Mouse (Mus musculus): Measurements from ENCODE around the gene Mbnl1. TPM values are rescaled to one million over a fixed set of nuclear protein-coding genes. Genes with fewer than 3 reads are reported as not detected.

The Mbnl1 gene
- polyA plus RNA-seq, 1 experiment from 2014 or later, result 46.9 TPM

DNA sequence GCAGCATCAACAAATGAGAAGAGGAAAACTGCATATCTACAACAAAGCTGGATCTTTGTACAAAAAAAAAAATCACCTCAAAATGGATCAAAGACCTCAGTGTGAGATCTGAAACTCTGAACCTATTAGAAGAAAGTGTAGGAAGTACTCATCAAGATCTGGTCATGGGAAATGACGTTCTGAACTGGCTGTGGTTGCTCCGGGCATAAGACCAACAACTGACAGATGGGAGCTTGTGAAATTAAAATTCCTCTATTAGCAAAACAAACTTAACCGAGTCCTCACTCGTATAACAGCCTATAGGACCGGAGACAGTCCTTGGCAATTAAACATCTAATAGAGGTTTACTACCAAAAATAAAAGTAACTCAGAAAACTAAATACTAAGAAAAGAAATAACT is 166.5 kb downstream of the Mbnl1 start:
- 72% methylated on average over 5 of the region's 5 CpGs for WGBS
- Histone ChIP-seq H3K4me1 (no peaks in the 10 kb centered on the region), H3K36me3 (no peaks in the 10 kb centered on the region), H3K4me3 (no peak overlapping the region), H3K9ac (no peak overlapping the region), H3K9me3 (replicated peaks) (no peaks in the 10 kb centered on the region), H3K27me3 (no peaks in the 10 kb centered on the region), H3K27ac (no peak overlapping the region), H3K4me2 (replicated peaks) (no peak overlapping the region)
- no peak for ATAC-seq (ENCODE audit: low FRiP score)

DNA sequence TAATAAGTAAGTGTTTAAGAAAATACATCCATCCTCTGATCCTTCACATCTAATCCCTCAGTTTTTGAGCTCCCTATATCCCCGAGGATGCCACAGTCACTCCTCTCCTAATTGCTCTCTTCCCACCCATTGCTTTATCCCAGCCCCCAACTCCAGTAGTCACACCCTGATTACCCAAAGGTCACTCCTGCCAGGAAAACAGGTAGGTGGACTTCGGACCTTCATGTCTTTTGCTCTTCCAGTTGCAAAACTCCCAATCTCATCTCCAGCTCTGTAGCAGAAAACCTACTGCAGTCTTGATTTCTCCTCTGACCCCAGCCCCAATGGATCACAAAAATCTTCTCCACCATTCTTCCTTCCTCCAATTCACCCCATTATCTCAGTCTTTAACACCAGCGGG is 169.6 kb downstream of the Mbnl1 start:
- Histone ChIP-seq H3K4me3 (no peak overlapping the region), H3K4me1 (no peaks in the 10 kb centered on the region), H3K27me3 (no peaks in the 10 kb centered on the region), H3K9ac (no peak overlapping the region), H3K9me3 (replicated peaks) (no peaks in the 10 kb centered on the region), H3K4me2 (replicated peaks) (no peak overlapping the region), H3K27ac (no peak overlapping the region), H3K36me3 (no peaks in the 10 kb centered on the region)
- ATAC-seq (ENCODE audit: low FRiP score), result no peak
- 79% methylated on average over 3 of the region's 3 CpGs for WGBS

DNA sequence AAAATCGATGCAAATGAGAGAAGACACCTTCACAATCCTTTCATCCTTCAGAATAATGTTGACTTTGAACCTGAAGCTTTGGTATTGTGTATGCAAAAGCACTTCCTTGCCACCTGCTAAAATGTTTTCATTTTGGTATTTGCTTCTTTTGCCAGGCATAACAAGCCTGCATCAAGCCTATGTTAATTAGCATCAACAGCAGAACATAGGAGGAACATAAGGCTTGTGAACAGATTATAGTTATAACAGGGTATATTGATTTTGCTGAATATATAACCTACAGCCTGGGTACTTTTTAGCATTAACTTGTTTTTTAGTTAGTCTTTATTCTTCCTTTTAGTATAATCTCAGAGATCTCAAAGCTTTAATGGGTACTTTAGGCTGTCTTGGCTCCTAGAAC is 172.9 kb downstream of the Mbnl1 start:
- Histone ChIP-seq H3K4me2 (replicated peaks) (no peak overlapping the region), H3K9me3 (replicated peaks) (no peaks in the 10 kb centered on the region), H3K4me1 (no peaks in the 10 kb centered on the region), H3K36me3 (no peaks in the 10 kb centered on the region), H3K9ac (no peak overlapping the region), H3K27me3 (no peaks in the 10 kb centered on the region), H3K27ac (no peak overlapping the region), H3K4me3 (no peak overlapping the region)
- 84% methylated on average over 1 of the region's 1 CpGs for WGBS
- ATAC-seq (ENCODE audit: low FRiP score), result no peak

DNA sequence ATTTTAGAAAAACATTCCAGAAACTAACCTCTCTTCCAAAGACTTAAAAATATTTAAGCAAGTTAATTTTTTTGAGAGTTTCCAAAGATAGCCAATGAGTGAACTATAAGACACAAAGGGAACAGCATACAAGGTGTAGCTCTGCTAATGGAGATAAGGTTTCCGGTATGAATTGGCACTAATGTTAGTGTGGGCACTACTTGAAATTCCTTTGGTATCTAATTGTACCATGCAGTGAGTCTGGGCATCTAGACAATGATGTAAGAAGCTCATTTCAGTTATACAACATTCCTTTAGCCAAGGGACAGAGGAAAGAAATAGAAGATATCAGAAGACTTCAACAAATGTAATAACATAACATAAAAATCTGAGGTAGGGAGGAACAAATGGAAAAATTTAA is 175.7 kb downstream of the Mbnl1 start:
- Histone ChIP-seq H3K27ac (no peak overlapping the region), H3K36me3 (no peaks in the 10 kb centered on the region), H3K9me3 (replicated peaks) (no peaks in the 10 kb centered on the region), H3K4me2 (replicated peaks) (no peak overlapping the region), H3K4me3 (no peak overlapping the region), H3K27me3 (no peaks in the 10 kb centered on the region), H3K4me1 (no peaks in the 10 kb centered on the region), H3K9ac (no peak overlapping the region)
- WGBS, result 97% methylated on average over 1 of the region's 1 CpGs
- no peak for ATAC-seq (ENCODE audit: low FRiP score)

DNA sequence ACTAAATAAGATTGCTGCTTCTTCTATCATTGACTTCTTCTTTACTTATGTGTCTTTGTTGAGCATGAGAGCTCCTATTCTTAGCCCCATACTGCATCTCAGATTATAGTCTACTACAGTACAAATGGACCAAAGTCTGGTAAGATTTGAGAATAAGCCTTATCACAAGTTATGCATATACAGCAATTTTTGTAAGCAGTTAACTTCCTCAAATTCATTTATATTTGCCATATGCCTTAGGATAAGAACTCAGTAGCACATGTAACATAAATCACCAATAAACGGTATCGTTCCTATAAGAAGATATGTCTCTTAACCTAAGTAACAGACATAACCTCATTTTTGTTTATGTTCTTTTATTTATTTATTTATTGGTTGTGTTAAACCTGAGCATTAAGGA is 188.1 kb downstream of the Mbnl1 start:
- no peaks in the 10 kb centered on the region for H3K36me3 ChIP-seq
- no peaks in the 10 kb centered on the region for H3K27me3 ChIP-seq
- no peak overlapping the region for H3K27ac ChIP-seq
- H3K9ac ChIP-seq, result no peak overlapping the region
- no peak for ATAC-seq (ENCODE audit: low FRiP score)
- H3K9me3 ChIP-seq (replicated peaks), result no peaks in the 10 kb centered on the region
- H3K4me3 ChIP-seq, result no peak overlapping the region
- no peak overlapping the region for H3K4me2 ChIP-seq (replicated peaks)
- 97% methylated on average over 2 of the region's 2 CpGs for WGBS
- no peaks in the 10 kb centered on the region for H3K4me1 ChIP-seq
